Mouse (Mus musculus): Measurements from ENCODE around the gene Ypel2. TPM values are rescaled to one million over a fixed set of nuclear protein-coding genes. Genes with fewer than 3 reads are reported as not detected.

The Ypel2 gene
- total RNA-seq, 2 experiments from 2014 or later = 47.5 to 52.3 TPM

DNA sequence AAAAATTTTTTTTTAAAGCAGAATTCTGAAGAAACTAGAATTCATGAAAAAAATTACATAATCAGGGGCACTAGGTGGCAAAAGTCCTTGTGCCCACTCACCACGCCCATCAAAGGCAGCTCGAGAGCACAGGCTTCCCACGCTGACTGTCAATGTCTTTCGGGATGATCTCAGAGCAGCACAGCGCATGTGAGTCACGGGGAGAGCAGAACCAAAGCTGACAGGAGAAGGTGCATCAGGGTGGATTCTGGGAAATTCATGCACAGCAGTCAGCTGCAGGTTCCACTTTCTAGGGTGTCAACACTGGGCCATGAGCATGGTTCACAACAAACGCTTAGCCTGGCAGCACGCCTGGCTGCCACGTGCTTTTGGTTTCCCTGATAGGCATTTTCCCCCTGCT is 79.2 kb downstream of the Ypel2 start:
- DNase-seq (ENCODE audit: low spot score in 2 of 2) = peak; percentile 42 to 46
- intact Hi-C loops (cut with DNase I) = no loop called here

DNA sequence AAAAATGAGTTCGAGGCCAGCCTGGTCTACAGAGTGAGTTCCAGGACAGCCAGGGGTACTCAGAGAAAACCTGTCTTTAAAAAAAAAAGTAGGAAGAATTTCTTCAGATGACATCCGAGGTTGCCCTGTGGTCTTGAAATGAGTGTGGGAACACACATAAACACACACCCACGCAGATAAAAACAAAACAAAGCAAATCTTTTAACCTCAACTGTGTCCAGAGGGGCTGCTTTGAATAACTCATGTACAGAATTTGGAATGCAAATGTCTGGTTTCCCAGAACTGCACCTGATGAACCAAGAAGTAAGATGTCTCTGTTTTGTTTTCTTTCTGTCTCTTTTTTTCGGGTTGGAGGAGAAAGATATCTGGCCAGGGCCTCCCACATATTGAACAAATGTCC is 83.3 kb downstream of the Ypel2 start:
- DNase-seq (ENCODE audit: low spot score in 2 of 2) = no peak
- intact Hi-C loops (cut with DNase I) = no loop called here

DNA sequence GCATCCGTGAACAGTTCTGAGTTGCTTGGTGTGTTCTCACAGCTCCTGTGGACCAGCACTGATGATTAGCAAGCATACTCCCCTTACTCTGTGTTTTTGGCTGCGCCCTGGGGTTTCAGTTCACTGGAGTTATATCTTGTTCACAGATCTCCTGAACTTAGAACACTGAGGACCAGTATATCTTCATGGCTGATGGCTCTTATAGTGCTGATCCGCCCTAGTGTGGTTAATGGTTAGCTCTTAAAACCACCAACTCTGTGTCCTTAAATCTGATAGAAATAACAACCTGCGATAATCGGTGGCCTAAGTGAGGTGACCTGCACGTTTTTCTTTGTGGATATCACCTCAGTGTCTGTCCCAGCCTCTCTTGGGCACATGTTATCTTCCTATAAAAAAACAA is 84.5 kb downstream of the Ypel2 start:
- DNase-seq (ENCODE audit: low spot score in 2 of 2) = no peak
- intact Hi-C loops (cut with DNase I) = no loop called here

DNA sequence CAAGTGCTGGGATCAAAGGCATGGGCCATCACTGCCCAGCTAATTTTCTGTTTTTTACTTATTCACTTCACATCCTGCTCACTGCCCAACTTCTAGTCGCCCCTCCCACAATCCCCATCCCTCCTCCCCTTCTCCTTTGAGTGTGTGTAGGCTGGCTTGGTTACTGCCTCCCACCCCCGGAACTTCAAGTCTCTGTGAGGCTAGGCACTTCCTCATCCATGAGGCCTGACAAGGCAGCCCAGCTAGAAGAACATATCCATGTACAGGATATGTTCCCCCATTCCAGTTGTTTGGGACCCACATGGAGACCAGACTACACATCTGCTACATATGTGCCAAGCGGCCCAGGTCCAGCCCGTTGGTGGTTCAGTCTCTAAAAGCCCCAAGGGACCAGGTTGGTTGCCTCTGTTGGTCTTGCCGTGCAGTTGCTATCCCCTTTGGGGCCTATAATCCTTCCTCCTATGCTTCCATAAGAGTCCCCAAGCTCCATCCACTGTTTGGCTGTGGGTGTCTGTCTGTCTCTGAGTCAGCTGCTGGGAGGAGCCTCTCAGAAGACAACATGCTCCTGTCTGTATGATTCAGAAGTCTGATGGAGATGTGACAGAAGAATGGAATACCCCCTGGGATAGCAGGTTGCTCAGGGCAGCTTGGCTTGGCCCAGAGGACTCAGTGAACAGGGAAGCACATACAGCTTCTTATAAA is 85.5 kb downstream of the Ypel2 start:
- intact Hi-C loops (cut with DNase I) = no loop called here
- DNase-seq (ENCODE audit: low spot score in 2 of 2) = no peak

- no peak for DNase-seq (ENCODE audit: low spot score in 2 of 2)
- intact Hi-C loops (cut with DNase I) = no loop called here
These were observed 86.5 kb downstream of the Ypel2 start for GRCm38 (mm10) chr11:86906767-86907662.

GRCm38 (mm10) chr11:86906257-86906656 is 87.2 kb downstream of the Ypel2 start:
- intact Hi-C loops (cut with DNase I) = no loop called here
- DNase-seq (ENCODE audit: low spot score in 2 of 2) = no peak

- intact Hi-C loops (cut with DNase I) = no loop called here
- no peak for DNase-seq (ENCODE audit: low spot score in 2 of 2)
These were observed 88.2 kb downstream of the Ypel2 start for GRCm38 (mm10) chr11:86905261-86905660.

- intact Hi-C loops (cut with DNase I) = no loop called here
- no peak for DNase-seq (ENCODE audit: low spot score in 2 of 2)
These were observed 88.8 kb downstream of the Ypel2 start for GRCm38 (mm10) chr11:86904706-86905105.

DNA sequence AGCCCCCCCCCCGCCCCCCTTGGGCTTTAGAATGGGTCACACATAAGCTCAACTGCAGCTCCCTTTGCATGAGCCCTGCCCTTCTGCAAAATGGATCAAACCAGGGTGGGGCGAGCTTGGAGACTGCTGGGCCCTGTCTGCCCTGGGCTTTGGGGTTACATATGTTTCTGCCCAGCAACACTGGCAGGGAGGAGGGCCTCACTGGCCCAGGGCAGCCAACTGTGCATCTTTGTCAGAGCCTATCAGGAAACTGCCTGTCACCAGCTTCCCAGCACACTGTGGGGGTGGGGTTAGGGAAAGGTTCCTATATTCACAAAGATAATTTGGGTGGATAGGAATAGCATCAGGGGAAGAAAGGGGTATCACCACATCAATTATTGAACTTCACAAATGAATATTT is 95.1 kb downstream of the Ypel2 start:
- no peak for DNase-seq (ENCODE audit: low spot score in 2 of 2)
- intact Hi-C loops (cut with DNase I) = loop anchor here (10.0 kb wide), 1 partner anchor 96 kb away; the partner anchor contains the start of gene Ypel2

GRCm38 (mm10) chr11:86895567-86895966 is 97.9 kb downstream of the Ypel2 start:
- intact Hi-C loops (cut with DNase I) = loop anchor here (10.0 kb wide), 1 partner anchor 99 kb away; the partner anchor contains the start of gene Ypel2
- no peak for DNase-seq (ENCODE audit: low spot score in 2 of 2)

DNA sequence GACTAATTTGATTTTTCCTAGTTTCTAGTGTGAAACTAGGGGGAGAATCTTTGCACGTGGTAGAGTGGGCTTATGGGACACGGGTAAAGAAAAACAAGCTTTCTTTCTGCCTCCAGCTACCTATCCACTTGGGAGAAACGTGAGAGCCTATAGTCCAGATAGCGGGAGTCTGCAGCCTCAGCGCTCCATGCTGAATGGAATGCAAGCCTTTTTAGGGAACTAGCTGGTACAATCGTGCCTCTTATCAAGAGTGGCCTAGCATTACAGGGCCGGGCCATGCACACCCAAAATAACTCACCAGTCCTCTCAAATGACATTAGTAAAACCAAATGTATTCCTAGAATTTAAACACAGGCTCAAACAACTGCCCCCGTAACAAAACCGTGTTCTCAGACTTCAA is 98.4 kb downstream of the Ypel2 start:
- DNase-seq (ENCODE audit: low spot score in 2 of 2) = no peak
- intact Hi-C loops (cut with DNase I) = loop anchor here (10.0 kb wide), 1 partner anchor 100 kb away; the partner anchor contains the start of gene Ypel2

- intact Hi-C loops (cut with DNase I) = loop anchor here (10.0 kb wide), 1 partner anchor 101 kb away; the partner anchor contains the start of gene Ypel2
- DNase-seq (ENCODE audit: low spot score in 2 of 2) = peak; percentile 83 to 85
These were observed 99.3 kb downstream of the Ypel2 start for GRCm38 (mm10) chr11:86894171-86894577.

DNA sequence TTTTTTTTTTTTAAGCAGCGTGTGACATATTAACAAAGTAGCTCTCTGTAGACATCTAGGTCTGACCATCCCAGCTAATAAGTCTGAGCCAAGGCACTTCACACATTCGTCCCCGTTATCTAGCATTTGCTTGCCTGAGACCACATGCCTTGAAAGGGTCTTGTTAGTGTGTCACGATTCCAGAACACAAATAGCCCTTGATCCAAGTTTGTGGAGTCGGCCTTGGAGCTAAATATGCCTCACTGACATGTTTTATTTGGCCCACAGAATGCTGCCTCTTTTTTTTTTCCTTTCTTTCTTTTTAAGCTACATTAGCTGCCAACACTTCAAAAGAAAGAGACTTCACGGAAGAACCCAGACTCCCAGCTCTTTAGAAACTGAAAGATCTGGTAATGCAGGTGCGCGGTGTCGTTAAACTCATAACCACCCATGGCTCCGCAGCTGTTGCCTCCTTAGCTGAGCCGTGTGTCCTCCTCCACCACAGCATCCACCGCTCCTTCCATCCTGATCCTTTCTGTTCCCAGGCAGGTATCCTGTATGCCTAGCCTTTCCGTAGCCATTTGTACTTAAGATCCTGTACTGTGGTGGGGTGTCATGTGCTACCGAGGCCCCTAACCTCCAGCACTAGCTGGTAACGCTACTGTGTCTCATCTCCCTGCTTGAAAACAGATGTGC is 100.4 kb downstream of the Ypel2 start:
- intact Hi-C loops (cut with DNase I) = loop anchor here (10.0 kb wide), 1 partner anchor 102 kb away; the partner anchor contains the start of gene Ypel2
- no peak for DNase-seq (ENCODE audit: low spot score in 2 of 2)

Other genes with a start within 250 kb of the Ypel2 start
- 100 to 1,000 TPM; 526 to 560 TPM for gene Cltc, start 236.1 kb downstream of the Ypel2 start, total RNA-seq (2021)
- 10 to 100 TPM; 16.2 to 18.3 TPM for gene Dhx40, start 186.0 kb downstream of the Ypel2 start, total RNA-seq (2021)
- 10 to 100 TPM; 41.9 to 44.7 TPM for gene Gdpd1, start 80.4 kb upstream of the Ypel2 start, total RNA-seq (2021)
- 10 to 100 TPM; 16.0 TPM for gene Smg8, start 93.1 kb upstream of the Ypel2 start, total RNA-seq (2021)
- under 1 TPM; 0.42 to 0.45 TPM for gene Prr11, start 115.0 kb upstream of the Ypel2 start, total RNA-seq (2021)
- gene Ska2, start 115.5 kb upstream of the Ypel2 start, total RNA-seq (2021) = 10 to 100 TPM; 12.2 to 13.2 TPM
- 100 to 1,000 TPM; 229 to 253 TPM for gene Trim37, start 133.4 kb upstream of the Ypel2 start, total RNA-seq (2021)

All from left cerebral cortex, postnatal 36 days (tissue).